Mouse (Mus musculus) frontal cortex, postnatal 36 days (tissue): ENCODE data around the gene 5530401A14Rik.

ENCODE experiments used
- DNase-seq, 2 experiments: peaks; one replicate each; pipeline ENCODE4 v3.0.0; 2022; ENCODE audit warnings: low spot score in 2 of 2

The 5530401A14Rik gene

DNA sequence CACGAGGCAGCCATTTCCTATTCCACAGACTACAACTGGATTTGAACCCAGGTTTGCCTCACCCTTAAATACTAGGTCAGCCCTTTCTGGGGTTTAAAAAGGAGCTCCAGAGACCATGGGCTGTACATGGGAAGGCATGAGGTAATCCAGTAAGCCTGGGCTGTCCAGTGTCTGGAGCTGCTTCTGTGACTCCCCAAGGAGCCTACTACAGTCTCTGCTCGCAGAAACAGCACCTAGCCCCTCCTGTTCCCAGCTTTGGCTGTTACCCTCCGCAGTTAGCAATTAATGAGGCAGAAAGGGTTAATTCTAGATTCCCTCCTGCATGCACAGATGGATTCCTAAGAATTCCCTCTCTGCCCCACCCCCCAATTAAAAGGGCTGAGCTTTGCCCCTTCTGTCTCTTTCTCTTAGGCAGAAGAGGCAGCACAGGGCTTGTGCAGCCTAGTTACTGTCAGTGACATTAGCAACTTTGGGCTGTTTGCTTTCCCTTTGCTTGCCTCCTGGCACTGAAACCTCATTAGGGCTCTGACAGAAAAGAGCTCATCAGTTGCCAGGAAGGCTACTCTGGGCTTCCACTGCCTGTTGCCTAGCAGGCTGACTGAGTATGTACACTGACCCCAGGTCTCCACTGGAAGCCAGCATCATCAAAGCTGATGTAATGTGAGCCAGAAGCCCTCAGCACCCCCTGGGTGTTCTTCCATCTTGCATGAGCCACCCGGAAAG, at the start of gene 5530401A14Rik:
Gene 5530401A14Rik, plus strand, starts transcription at position 424 of the 723 bp plus-strand sequence.
- peak in 1 of 2 experiments; percentile 56 for DNase-seq

DNA sequence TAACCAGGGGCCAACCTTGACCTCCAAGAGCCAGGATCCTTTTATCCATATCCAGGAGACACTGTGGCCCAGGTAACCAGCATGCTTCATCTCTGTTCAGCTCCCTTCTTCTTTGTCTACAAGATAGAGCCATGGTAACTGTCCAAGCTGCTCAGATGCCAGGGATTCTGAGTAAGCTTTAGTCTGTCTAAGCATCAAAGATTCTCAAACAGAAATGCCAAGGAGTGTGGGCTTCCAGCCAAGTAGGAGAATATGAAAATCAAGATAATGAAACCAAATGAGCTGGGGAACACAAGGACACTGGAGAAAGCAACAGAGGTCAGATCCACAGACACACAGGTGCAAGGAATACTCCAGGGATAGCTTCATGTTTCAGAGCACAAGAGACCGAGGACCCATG, 45.7 kb upstream of the 5530401A14Rik start:
- peak; percentile 47 to 69 for DNase-seq

DNA sequence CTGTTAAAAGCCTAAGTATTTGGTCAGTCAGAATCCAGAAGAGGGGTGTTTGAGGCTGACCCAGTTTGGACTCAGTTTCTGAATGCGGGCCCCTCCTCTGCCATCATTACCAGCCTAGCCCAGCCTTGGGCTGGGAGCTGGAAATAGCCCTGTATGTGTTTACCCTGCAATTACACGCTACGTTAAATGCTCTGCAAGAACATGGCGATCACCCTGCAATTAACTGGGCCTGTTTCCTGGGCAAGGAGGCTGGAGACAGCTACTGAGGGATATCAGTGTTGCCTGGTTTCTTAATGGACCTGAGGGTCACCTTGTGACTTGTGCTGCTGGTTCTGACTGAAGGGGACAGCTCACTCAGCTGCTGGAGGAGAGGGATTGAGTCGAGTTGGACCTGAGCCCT, 43.9 kb upstream of the 5530401A14Rik start:
- no peak for DNase-seq

DNA sequence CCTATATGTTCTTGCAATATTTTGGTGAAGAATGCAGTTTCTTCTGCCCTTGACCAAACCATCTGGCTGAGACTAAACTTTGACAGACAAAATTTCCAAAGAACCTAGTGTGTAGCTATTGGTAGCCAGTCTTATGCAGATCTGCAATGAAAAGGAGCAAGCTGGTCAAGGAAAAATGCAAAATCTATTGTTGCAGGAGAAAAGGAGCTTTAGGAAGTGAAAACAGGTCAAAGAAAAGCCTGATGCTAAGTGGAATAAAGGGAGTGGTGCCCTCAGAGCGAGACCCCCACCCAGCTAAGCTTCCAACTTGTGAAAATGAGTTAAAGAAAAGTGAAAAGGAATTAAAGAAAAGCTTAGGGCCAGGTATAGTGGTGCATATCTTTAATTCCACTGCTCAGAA, 28.1 kb upstream of the 5530401A14Rik start:
- DNase-seq = no peak

DNA sequence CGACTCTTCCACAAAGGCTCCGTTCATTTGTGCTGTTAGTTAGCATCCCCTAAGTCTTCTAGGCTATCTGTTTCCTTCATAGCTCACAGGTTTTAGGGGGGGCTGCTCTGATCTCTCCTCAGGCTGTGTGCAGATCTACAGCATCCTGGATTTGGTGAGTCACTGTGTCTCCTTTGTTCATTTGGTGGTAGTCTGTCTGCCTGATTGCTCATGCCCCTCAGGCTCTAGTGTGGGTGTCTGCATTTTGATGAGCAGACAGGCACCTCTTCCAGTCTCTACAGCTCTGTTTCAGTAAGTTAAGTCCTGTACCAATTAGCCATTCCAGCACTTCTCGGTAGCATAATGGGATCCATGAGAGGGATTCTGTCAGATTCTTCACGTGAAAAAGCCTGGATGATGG, 22.0 kb upstream of the 5530401A14Rik start:
- DNase-seq = no peak

DNA sequence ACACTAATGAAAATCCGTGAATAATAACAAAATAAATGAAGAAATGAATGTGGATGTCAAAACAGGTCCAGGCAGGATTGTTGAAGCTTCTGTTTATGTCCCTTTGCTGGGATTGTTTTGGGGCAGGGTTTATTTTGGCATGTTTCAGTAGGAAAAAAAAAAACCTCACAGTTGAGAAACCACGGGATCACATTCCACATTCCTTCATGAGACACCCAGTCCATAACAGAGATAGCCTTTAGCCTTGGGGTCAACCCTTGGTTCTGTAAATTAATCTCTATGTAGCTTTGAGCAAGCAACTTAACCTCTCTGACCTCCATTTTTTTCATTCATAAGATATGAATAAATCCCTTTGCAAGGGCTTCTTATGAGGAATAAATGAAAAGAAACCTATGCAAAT, 19.5 kb upstream of the 5530401A14Rik start:
- DNase-seq = no peak

DNA sequence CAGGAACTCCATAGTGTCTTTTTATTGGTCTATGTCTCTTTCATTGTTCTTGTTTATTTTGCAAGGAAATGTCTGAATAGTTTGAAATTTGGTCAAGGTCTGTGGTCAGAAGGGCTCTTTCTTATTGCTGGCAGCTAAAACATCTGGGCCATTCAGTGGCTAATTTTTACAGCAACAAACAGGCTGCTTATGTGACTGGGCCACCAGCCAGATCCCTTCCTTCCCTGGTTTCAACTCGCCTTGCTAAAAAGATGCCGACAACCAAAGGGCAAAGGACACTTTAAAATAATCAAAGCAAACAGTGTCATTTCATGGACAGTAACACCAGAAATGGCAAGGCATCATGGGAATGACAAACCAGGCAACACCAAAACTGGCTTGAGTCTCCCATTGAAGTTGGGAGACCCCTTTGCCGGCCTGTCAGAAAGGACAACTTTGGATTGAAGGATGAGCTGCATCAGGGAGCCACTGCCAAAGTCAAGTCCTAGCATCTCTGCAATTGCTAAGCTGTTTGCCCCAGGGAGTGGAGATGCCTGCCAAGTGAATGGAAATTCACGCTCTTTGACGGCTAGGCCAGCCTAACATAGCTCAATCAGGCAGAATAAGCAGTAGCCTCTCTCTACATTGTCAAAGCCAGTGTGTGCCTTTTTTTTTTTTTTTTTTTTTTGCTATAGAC, 15.3 kb upstream of the 5530401A14Rik start:
- no peak for DNase-seq

DNA sequence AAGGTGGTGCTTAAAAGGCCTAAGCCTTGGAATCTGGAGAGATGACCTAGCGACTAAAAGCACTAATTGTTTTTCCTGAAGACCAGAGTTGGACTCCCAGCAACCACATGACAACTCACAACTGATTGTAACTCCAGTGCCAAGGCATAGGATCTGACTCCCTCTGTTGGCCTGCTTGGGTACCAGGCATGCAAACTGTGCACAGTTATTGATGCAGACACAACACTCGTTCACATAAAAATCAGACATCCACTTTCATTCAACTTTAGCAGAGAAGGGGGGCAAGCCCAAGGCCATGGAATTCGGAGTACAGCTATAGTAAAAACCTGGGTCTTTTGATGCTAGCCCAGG, 14.8 kb upstream of the 5530401A14Rik start:
- DNase-seq = no peak

DNA sequence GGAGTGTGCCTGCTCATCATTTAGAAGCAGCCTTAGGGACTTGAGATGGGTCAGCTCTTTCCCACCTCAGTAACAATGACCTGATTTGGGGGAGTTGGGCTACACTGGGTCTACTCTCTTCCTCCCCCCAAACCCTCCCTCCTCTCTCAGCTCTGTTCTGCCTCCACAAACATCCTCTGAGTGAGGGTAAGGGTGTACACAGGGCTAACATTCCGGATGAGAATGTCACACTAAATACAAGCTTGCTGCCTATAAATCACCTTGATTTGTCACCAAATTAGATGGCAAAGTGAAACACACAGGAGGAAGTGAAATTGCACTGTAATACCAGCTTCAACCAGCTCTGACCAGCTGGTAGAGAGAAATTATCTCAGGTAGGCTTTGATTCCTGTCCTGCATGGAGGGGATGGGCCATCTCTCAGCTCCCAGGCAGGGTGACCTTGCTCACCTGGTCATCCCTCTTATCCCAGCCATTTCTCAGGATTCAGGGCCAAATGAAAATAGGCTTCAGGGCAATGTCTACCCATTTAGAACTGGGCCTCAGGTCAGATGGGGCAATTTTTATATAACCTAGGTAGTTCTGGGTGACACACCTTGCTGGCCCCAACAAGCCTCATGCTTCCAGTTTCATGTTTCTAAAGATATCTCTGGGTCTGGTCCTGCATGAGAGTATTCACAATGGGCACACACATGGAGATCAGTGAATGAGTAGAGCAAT, 12.5 kb upstream of the 5530401A14Rik start:
- no peak for DNase-seq

DNA sequence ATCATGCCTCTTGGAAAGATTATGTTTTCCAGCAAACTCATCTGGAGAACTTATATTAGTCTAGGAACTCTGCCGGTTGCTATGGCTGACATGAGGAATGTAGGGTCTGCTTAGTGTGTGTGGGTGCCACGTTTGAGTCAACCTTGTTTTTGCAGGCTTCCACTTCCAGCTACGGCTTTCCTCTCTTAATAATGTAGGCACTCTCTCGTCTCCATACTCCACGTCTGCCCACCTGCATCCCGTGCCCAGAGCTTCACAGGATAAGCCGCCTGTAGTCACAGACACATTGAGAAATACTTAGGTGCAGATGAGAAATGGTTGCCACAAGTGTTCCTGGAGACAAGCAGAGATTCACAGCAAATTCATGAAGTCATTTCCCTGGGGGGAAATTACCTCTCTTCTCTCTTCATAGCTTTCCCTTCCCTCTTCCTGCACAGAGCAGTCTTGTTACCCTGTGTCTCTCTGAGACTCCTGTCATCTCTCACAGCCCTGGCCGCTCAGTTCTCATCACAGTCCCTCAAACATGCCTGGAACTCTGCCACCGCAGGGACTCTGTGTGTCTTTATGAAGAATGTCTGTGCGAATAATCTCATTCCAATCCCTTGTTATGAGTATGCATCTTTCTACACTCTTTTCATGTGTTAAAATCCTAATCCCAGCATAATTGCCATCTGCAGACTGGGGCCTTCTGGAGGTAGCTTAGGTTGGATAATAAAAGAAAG, 5.3 kb downstream of the 5530401A14Rik start:
- peak; percentile 26 to 29 for DNase-seq

DNA sequence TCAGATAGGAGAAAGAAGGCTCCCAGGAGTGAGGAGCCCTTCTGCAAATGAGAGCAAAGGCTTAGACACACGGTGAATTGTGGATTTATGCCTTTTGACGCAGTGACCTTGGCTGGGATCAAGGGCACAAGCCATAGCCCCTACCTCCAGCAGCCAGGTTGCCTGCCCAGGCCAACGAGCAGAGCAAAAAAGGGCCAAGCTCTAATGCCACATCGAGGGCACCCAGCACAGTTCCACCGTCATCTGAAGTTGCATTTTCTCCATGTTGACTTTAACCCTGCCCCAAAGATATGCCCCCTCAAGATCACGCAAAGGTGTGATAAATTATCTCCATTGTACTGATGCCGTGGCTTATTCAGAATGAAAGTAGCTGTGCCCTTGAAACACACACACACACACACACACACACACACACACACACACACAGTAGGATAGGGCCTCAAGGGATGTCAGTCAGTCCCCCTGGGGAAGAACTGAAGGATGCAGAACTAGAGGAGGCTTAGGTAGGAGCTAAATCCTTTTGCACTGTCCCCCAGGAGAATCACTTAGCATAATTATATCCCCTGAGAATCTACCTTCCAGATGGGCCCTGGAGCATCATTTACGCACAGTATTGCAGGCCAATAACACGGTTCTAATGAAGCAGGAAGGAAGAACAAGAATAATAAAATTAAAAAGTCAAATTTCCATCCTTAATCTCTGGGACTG, 11.2 kb downstream of the 5530401A14Rik start:
- no peak for DNase-seq

DNA sequence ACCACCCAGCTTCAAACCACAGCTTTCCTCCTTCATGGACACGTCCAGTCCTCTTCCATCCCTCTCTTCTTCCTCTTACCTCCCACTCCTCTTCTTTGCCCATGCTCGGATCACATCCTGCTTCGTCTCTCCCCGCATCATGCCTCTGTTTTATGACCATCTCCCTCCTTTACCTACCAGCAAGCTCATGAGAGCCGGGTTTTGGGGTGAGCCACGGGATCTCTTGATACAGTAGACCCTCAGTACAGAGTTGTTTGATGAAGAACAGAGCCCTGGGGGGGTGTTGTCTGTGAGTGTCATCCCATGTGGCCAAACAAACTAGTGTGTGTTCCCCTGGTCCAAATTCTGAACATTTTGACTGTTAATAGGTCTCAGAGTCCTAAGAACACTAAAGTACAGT, 36.0 kb downstream of the 5530401A14Rik start:
- no peak for DNase-seq

DNA sequence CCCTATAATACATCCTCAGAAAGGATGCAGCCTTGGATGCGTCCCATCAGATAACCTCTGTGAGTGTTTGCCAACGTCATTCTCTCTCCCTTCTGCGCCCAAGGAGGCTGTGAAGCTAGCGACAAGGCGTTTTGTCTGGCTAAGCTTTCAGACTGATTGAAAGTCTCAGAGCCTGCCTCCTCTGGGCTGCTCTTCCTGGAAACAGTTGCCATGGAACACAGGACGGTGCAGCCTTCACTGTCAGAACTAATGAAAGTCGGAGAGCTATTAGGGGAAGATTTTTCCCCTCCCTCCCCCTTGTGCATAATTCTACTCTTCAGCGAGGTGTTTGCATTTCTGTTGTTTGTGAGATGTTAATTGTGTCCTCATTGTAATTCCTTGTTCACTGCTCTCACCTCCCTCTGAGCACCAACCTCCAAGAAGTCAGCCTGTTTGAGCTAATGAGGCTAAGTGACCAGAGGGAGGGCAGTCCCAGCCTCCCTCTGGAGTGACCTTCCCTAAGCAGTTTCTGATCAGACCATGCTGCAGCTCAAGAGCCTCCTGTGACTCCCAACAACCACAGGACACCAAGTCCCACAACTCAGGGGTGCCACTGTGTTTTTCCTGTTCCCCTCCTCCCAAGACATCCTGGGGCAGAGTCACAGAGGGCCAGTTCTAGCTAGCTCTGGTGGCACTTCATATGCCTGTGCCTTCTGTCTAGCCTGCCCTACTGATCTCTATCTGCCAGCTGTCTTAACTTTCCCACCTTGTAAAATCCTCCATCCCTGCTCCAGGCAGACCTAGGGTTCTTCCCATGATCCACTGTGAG, 37.3 kb downstream of the 5530401A14Rik start:
- peak; percentile 19 to 33 for DNase-seq

DNA sequence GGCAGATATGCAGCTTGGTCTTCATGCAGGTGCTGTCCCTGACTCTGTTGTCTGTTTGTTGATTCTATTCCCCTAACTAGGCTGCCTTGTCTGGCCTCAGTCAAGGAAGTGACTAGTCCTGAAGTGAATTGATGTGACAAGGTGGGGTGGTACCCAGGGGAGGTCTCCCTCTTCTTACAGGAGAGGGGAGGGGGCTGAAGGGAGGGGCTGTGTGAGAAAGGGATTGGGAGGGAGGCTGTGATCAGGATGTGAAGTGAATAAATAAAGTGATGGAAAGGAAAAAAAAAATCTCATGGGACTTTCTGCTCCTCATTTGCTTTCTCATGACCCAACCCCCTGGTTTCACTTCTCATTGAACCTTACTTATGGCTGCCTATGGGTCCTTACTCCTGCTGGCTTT, 41.8 kb downstream of the 5530401A14Rik start:
- no peak for DNase-seq

DNA sequence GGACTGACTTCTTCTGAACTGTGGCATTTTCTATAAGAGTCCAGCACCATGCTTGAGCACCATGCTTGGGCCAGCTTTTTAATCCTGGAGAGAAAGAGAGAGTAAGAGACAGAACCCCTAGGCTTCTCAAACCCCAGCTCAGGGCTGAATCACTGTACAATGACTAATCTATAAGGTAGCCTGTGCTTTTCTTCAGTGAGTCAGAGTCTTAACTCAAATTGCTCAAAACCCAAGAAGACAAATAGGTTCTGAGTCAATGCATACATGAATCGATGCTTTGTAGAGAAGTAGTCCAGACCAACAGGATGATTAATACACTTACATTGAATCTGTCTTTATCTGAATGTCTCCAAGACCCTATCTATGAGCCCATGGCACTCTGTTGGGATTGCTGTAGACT, 48.3 kb downstream of the 5530401A14Rik start:
- no peak for DNase-seq

DNA sequence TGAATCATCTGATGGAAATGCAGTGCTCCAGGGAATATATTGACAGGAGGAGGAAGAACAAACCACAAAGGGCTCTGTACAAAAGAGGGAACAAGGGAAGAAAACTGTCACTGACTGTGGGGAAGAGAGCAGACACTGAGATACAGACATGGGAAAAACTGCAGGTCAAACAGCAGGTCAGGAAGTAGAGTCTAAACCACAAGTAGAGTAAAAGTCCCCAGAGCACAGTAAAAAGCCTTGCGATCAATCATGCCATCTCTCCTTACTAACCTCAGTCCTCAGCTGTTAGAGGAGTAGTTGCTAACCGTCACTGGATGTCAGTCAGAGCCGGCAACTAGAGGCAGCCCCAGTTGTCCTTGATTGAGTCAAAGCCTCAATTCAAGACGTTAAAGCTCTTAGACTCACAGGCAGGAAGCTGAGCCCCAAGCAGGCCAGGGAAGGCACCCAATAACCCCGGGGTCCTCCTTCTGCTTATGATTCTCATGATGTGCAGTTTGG, 49.0 kb downstream of the 5530401A14Rik start:
- no peak for DNase-seq

DNA sequence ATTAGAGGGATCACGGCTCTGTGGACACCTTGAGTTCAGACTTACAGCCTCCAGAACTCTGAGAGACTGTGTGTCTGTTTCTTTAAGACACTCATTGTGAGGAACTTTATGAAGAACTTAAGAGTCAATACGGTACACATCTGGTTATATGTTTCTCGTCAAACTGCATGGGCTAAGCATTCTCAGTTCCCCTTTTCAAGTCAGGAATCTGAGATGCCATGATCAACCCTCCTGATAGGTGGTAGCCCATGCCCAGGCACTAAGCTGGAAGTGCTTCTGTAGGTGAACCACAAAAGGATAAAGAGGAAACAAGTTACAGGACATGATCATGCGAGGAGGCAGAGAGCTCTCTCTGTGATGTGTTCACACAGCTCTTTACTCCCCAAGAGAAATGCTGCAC, 52.6 kb downstream of the 5530401A14Rik start:
- DNase-seq = no peak

DNA sequence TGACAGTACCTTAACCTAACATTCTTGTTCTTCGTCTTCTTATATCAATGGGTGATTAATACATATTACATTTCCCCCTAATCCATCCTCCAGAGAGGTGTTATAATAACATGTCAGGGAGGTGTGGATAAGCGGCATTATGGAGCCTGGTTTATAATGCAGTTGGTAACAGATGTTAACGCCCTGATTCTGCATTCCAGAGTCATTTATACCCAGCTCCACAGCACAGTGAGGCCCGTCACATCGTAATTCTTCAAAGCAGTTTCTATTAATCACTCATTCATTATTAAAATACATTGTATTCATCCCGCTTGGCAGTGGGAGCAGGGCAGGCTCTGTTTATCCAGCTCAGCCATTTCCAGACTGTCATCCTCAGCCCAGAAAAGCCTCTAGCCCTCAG, 55.0 kb downstream of the 5530401A14Rik start:
- DNase-seq = no peak

DNA sequence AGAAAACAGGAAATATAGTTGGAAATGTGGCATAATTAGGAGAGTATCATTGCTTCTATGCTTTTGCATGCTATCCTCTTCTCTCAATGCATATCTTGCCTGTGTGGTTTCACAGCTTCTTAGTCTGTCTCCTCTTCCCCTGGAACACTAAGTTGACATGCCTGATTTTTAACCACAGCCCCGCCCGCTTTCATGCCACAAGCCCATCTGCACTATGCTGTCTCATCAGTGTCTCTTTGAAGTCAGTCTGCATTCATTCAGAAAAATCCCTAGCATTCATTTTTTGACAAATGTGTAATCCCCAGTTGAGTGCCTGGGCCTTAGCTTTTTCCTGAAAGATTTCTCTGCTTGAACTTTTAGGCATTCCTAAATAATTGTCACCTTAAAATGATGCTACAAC, 62.6 kb downstream of the 5530401A14Rik start:
- DNase-seq = no peak

DNA sequence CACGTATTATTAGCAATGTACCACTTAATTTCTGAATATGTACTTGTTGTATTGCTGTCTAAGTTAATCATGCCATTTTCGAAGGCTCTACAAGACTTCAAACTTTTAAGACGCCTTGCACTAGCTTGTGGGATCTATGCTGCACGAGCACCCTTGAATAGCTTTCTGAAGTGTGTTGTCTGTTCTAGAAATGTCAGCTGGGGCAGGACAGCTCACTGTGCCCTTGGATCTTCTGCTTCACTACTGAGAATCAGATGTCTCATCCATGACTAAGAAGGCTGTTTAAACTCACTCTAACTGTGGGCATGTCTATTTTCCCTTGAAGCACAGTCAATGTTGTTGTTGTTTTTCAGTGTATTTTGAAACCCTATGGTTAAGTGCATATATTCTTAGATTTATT, 63.2 kb downstream of the 5530401A14Rik start:
- no peak for DNase-seq

DNA sequence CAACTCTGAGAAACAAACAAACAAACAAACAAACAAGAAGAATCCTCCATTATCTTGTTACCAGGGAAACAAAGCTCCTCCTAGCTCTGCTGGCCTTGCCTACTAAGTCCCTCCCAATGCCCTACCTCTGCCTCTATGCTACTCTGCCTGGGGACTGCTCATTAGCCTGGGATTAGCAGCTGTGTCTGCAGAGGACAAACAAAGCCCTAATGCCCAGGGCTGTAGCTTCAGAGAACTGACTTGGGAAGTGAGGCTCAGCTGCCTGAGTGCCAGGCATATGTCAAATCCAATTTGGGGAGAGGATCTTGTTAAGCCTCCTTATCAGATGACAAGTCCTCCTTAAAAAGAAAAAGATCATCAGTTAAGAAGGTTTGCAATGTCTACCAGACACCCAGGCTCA, 65.9 kb downstream of the 5530401A14Rik start:
- no peak for DNase-seq
